Mouse (Mus musculus) embryonic facial prominence, embryonic 12.5 days (tissue): ENCODE results near the gene Chrng. TPM values are rescaled to one million over a fixed set of nuclear protein-coding genes. Genes with fewer than 3 reads are reported as not detected.

Source experiments
- ATAC-seq: fragments of 200-750 bp; cut with Nextera tagmentation; 2 replicates; pipeline ENCODE4 v1.8.0; 2017; ENCODE audit not compliant: insufficient number of reproducible peaks, insufficient read depth, low FRiP score, low TSS enrichment
- H3K27ac ChIP-seq: fragments of 300-500 bp; sonication (generic); 2 replicates; pipeline ENCODE4 v1.5.1; 2016; ENCODE audit warnings: mild to moderate bottlenecking
- H3K27me3 ChIP-seq: fragments of 300-500 bp; sonication (generic); 2 replicates; pipeline ENCODE4 v1.6.1; 2016; ENCODE audit warnings: mild to moderate bottlenecking, moderate library complexity
- H3K36me3 ChIP-seq: fragments of 300-500 bp; sonication (generic); 2 replicates; pipeline ENCODE4 v1.6.1; 2016; ENCODE audit warnings: mild to moderate bottlenecking
- H3K4me1 ChIP-seq: fragments of 300-500 bp; sonication (generic); 2 replicates; pipeline ENCODE4 v1.6.1; 2016
- H3K4me2 ChIP-seq: fragments of 300-500 bp; sonication (generic); replicated peaks from 2 replicates; pipeline ENCODE4 v1.6.1; 2016; ENCODE audit warnings: mild to moderate bottlenecking, moderate library complexity
- H3K4me3 ChIP-seq: fragments of 300-500 bp; sonication (generic); 2 replicates; pipeline ENCODE4 v1.5.1; 2016; ENCODE audit warnings: mild to moderate bottlenecking
- H3K9ac ChIP-seq: fragments of 300-500 bp; sonication (generic); 2 replicates; pipeline ENCODE4 v1.6.1; 2016; ENCODE audit warnings: mild to moderate bottlenecking, moderate library complexity
- H3K9me3 ChIP-seq: fragments of 300-500 bp; sonication (generic); 2 replicates; pipeline ENCODE4 v1.6.1; 2016; ENCODE audit warnings: mild to moderate bottlenecking, moderate library complexity
- WGBS: fragments of 180-500 bp; shearing (Covaris S2); methylation state at CpG from one replicate; pipeline ENCODE4 v1.1.7; 2016; 5-methylcytosine and 5-hydroxymethylcytosine counted together
- polyA plus RNA-seq: library from polyadenylated mRNA; unstranded; fragments of >200 nt; fragmentation: Nextera tagmentation; extraction: Ambion mirVana; gene quantifications from 2 replicates; pipeline ENCODE4 v1.2.1, GENCODE M21; 2016

The Chrng gene
- polyA plus RNA-seq, result 6.0 and 9.8 TPM in 2 replicates

DNA sequence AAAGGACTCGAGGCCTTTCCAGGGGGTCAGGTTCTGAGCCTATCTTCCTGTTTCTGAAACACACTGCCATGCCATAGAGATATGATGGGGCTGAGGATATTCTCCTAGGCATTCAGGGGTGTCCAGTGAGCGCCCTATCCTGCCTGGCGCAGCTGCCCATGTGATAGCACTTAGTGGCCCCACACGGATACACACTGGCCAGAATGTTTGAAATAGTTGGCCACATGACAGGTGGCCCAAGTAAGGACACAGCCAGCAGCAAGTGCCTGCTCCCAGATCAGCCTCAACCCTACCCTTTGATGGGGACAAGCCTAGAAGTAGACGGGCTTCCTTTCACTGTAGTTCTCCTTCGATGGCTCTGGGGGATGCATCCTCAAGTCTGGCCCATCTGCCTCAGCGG is at the start of gene Chrng:
Chrng (plus strand) TSS at position 193 of the 400 bp plus-strand sequence.
- Histone ChIP-seq H3K36me3 (no peaks in the 10 kb centered on the region), H3K9me3 (no peaks in the 10 kb centered on the region), H3K9ac (0 out of 2 replicates have a peak within 1 kb of the TSS, but pooled peaks have one; percentile 30), H3K27ac (no peak within 1 kb of the TSS), H3K27me3 (peaks cover 25% of the 10 kb centered on the region), H3K4me2 (no peak within 1 kb of the TSS), H3K4me3 (no peak within 1 kb of the TSS), H3K4me1 (peaks cover 6% of the 10 kb centered on the region)
- WGBS, result 85% methylated on average over 7 of the region's 7 CpGs
- ATAC-seq, result no peak

DNA sequence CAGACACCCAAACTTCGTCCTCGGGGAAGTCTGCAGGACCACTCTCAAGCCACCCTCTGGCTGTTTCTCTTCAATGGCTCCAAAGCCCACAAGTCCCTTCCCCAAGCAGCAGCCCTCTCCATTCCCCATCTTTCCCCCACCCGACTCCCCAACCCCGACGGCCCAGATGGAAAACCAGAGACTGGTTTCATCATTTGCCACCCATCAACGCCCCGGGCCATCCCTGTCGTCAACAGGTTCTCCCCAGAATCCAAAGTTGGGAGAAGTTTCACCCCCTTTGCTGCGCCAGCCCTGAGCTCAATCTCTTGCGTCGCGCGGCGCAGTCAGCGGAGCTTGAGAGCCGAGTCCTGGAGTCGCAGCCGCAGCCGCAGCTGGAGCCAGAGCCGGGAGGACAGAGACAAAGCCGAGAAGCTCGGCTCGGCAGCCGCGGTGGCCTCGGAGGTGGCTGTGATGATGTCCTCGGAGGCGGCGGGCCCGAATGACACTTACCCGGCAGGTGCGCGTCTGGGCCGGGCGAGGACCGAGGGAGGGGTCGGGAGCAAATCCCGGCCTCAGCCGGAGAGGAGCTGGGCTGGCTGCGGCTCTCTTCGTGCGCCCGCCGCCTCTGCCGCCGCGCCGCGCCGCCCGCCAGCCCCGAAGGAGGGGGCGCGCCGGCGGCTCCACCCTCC is 48.8 kb upstream of the Chrng start:
- WGBS, result under 1% methylated on average over 41 of the region's 56 CpGs
- no peak for ATAC-seq
- H3K27ac ChIP-seq, result no peak overlapping the region

DNA sequence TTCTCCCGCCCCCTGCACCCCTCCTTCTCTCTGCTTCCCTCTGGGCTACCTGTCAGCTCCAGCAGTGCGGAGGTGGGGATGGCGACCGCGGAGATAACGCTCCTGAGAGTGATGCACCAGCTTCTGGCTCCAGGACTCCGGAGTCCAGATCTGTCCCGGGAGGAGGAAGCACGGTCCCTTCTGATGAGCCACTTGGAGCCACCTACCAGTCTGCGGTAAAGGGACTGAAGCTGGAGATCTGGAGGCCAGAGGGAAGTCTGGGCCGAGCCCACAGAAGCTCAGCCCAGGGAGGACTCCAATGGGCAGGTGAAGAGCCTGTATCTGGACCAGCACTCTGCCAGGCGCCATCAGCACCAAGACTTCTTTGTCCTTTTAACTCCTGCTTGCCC is 48.3 kb upstream of the Chrng start, which contains the start of gene Ecel1:
Ecel1 (minus strand) TSS at position 323 of the 389 bp plus-strand sequence.
- Histone ChIP-seq H3K4me3 (peak within 1 kb of the TSS; percentile 40), H3K27ac (no peak within 1 kb of the TSS), H3K4me2 (peak within 1 kb of the TSS; percentile 74), H3K9ac (peak within 1 kb of the TSS; percentile 24; the same call in 1 of the 2 replicates), H3K36me3 (no peaks in the 10 kb centered on the region), H3K9me3 (no peaks in the 10 kb centered on the region), H3K27me3 (peaks cover 90% of the 10 kb centered on the region), H3K4me1 (peaks cover 17% of the 10 kb centered on the region; the same call in 1 of the 2 replicates)
- no peak for ATAC-seq
- 5% methylated on average over 11 of the region's 12 CpGs for WGBS

More for the DNA sequence above, 48.8 kb upstream of the Chrng start:
- peaks cover 17% of the 10 kb centered on the region; the same call in 1 of the 2 replicates for H3K4me1 ChIP-seq
- H3K27me3 ChIP-seq, result peaks cover 96% of the 10 kb centered on the region
- peak overlapping the region; percentile 74 for H3K4me2 ChIP-seq
- H3K36me3 ChIP-seq, result no peaks in the 10 kb centered on the region
- H3K9me3 ChIP-seq, result no peaks in the 10 kb centered on the region
- peak overlapping the region; percentile 24; the same call in 1 of the 2 replicates for H3K9ac ChIP-seq
- H3K4me3 ChIP-seq, result peak overlapping the region; percentile 40

DNA sequence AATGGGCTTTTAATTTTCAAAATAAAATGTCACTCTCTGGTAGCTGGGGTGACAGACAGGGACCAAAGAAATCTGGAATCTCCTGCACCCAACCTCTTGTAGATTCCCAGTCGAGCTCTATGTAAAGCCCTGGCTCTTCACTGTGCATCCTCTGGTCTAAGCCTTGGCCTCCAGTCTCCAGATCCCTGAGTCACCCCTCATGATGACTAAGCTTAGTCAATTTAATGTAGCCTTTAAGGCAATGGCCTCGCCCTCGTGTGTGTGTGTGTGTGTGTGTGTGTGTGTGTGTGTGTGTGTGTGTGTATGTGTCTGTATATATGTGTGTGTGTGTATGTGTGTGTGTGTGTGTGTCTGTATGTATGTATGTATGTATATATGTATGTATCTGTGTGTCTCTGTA is 45.1 kb upstream of the Chrng start:
- Histone ChIP-seq H3K9ac (no peak overlapping the region), H3K27me3 (peaks cover 64% of the 10 kb centered on the region), H3K4me2 (no peak overlapping the region), H3K36me3 (no peaks in the 10 kb centered on the region), H3K4me1 (peaks cover 11% of the 10 kb centered on the region), H3K27ac (no peak overlapping the region), H3K4me3 (no peak overlapping the region), H3K9me3 (no peaks in the 10 kb centered on the region)
- ATAC-seq, result no peak
- WGBS, result 78% methylated on average over 3 of the region's 3 CpGs

DNA sequence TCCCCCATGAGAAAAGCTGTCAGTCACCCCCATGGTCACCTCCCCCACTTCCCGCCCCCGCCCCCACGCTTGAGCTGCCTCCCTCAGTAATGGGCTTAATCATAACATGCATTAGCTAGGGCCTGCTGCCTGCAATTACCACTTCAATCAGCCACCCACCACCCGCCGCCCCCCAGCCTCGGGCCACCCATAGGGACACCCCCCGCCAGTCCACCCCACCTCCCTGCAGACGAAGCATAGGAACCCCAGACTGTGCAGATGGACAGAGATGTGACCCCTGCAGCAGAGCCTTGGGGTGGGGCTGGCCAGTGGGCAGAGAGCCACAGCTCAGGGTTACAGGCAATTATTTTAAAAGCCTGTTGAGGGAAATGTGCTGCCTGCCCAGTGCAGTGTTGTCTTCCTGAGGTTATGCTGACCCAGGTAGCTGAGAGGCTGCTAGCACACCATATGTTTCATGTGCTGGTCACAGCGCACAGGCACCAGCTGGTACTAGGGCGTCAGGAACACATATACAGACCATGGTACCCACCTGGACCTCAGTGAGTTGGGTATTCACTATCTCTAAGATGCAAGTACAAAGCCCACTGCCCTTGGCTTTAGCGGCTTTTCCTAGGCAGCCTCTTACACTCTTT is 40.2 kb upstream of the Chrng start:
- Histone ChIP-seq H3K36me3 (no peaks in the 10 kb centered on the region), H3K27me3 (peaks cover 46% of the 10 kb centered on the region), H3K4me3 (no peak overlapping the region), H3K9ac (no peak overlapping the region), H3K4me2 (no peak overlapping the region), H3K9me3 (no peaks in the 10 kb centered on the region), H3K4me1 (peaks cover 5% of the 10 kb centered on the region), H3K27ac (no peak overlapping the region)
- 25% methylated on average over 11 of the region's 11 CpGs for WGBS
- ATAC-seq, result no peak

DNA sequence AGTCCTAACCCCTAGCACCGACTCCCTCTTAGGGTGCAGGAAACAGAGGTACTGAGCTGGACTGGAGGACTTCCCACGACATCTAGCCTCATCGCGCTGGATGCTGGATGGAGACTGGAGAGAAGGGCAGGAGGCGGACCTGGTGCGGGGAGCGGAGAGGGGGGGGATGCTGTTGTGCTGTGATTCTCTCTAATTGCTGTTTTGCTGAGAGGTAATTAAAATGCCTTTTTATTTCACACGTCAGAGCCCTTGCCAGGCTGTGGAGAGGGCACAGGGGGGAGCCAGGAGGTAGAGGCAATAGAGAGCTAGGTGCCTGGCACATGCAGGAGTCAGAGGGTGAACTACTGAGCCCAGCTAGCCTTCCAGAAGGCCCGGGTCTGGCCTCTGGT is 39.7 kb upstream of the Chrng start:
- H3K4me2 ChIP-seq, result no peak overlapping the region
- peaks cover 9% of the 10 kb centered on the region for H3K4me1 ChIP-seq
- H3K9ac ChIP-seq, result no peak overlapping the region
- no peaks in the 10 kb centered on the region for H3K36me3 ChIP-seq
- no peak overlapping the region for H3K4me3 ChIP-seq
- 44% methylated on average over 9 of the region's 9 CpGs for WGBS
- H3K27me3 ChIP-seq, result peaks cover 45% of the 10 kb centered on the region
- H3K27ac ChIP-seq, result no peak overlapping the region
- no peaks in the 10 kb centered on the region for H3K9me3 ChIP-seq
- ATAC-seq, result no peak

DNA sequence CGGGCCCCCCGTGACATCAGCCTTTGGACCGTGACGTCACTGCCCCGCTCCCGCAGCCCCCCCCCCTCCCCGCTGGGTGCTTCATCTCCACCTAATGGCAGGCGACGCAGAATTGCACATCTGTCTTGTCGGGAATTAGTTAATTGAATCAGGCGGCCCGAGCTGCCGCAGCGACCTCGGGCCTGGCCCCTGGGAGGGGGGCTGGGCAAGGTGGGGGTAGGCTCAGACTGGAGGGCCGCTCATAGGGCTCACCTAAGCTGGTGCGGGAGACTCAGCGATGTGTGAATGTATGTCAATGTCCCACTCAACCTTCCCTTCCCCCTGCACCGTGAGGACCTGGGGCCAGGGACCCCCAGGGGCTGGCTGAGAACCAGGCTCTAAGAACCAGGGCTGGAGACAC is 34.0 kb upstream of the Chrng start:
- Histone ChIP-seq H3K27me3 (peaks cover 71% of the 10 kb centered on the region), H3K36me3 (no peaks in the 10 kb centered on the region), H3K4me3 (no peak overlapping the region), H3K27ac (no peak overlapping the region), H3K4me2 (peak overlapping the region; percentile 40; the same call in 1 of the 2 replicates), H3K9ac (no peak overlapping the region), H3K9me3 (no peaks in the 10 kb centered on the region), H3K4me1 (peaks cover 17% of the 10 kb centered on the region; the same call in 1 of the 2 replicates)
- ATAC-seq, result 0 out of 2 replicates have a peak, but pooled peaks have one; percentile 12
- WGBS, result 5% methylated on average over 19 of the region's 19 CpGs

DNA sequence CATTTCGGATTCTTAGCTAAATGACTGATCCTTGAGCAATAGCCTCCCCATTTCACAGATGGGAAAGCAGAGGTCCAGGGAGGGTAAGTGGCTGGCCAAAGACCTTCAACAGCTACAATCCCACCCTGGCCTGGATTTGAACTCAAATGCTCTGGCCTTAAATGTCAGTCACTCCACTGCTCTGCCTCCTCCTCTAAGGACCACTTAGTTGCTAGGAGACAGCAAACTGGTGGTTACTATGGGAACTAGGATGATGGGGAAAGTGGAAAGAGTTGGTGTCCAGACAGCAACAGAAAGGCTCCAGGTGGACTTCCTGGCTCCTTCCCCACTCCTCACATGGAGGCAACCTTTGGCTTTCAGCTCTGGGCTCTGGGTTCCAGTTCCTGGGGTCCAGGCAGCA is 33.1 kb upstream of the Chrng start:
- H3K4me2 ChIP-seq, result no peak overlapping the region
- peaks cover 64% of the 10 kb centered on the region for H3K27me3 ChIP-seq
- no peak overlapping the region for H3K9ac ChIP-seq
- H3K4me3 ChIP-seq, result no peak overlapping the region
- H3K27ac ChIP-seq, result no peak overlapping the region
- H3K36me3 ChIP-seq, result no peaks in the 10 kb centered on the region
- peaks cover 22% of the 10 kb centered on the region for H3K4me1 ChIP-seq
- H3K9me3 ChIP-seq, result no peaks in the 10 kb centered on the region
- WGBS, result 94% methylated on average over 1 of the region's 1 CpGs
- ATAC-seq, result no peak

DNA sequence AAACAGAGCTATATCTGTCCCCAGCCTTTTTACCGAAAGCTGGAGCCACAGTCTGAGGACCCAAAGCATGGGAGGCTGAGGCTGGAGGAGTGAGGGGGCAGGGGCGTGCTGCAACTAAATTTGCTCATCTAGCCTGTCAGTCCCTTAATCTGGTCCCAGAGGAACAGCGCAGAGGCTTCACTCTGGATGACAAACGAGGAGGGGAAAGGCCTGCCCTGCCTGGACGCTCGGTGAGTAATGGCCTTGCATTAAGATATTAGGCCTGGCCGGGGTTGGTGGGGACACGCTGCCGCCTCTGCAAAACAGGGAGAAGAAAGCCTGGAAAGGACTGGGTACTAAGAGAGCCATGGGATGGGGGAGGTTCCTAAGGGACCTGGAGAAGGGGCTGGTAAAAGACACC is 32.1 kb upstream of the Chrng start:
- Histone ChIP-seq H3K9me3 (no peaks in the 10 kb centered on the region), H3K4me1 (peaks cover 22% of the 10 kb centered on the region), H3K27me3 (peaks cover 58% of the 10 kb centered on the region), H3K27ac (no peak overlapping the region), H3K4me3 (no peak overlapping the region), H3K36me3 (no peaks in the 10 kb centered on the region), H3K9ac (no peak overlapping the region), H3K4me2 (no peak overlapping the region)
- 49% methylated on average over 9 of the region's 9 CpGs for WGBS
- no peak for ATAC-seq

DNA sequence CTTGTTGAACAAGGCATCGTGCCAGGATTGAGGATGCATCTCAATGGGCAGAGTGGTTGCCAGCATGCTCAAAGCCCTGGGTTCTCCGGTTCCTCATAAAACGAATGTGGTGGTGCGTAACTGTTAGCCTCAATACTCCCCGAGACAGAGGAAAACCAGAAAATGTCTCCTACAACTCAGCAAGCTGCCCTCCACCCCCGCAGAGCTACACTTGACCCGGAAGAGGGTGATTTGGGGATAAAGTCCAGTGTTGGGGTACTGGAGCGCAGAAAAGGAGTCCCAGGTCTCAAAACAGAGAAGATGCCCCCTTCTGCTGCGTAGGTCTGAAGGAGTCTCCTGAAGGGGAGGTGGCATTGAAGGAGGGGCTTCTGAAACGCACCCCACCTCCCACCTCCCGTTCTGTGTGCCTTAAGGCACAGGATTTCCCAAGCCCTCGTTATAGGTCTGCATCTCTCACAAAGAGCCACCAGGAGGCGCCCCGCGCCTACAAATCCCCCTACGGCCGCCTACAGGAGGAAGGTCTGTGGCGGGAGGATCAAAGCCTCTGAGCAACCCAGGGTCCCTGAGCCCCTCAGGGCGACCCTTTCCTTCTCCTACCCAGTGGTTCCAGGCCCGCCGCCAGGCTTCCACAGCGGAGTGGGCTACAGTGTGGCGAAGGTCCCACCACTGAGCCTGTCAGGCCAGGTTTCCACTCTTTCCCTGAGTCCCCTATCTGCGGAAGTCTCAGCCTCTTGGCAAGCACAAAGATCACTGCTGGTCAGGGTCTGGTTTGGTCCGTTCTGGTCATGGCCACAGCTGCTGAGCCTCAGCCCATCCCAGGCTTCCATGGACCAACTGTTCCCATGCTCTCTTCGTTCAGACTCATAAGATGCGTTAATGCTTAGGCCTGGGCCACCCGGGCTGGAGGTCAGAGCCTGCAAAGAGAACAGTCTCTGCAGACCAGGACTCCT is 30.2 kb upstream of the Chrng start:
- Histone ChIP-seq H3K4me1 (peaks cover 21% of the 10 kb centered on the region), H3K27me3 (peaks cover 53% of the 10 kb centered on the region), H3K36me3 (no peaks in the 10 kb centered on the region), H3K27ac (no peak overlapping the region), H3K9me3 (no peaks in the 10 kb centered on the region), H3K9ac (no peak overlapping the region), H3K4me2 (peak overlapping the region; percentile 19; the same call in 1 of the 2 replicates), H3K4me3 (no peak overlapping the region)
- 24% methylated on average over 27 of the region's 28 CpGs for WGBS
- peak; percentile 57; the same call in 1 of the 2 replicates for ATAC-seq

DNA sequence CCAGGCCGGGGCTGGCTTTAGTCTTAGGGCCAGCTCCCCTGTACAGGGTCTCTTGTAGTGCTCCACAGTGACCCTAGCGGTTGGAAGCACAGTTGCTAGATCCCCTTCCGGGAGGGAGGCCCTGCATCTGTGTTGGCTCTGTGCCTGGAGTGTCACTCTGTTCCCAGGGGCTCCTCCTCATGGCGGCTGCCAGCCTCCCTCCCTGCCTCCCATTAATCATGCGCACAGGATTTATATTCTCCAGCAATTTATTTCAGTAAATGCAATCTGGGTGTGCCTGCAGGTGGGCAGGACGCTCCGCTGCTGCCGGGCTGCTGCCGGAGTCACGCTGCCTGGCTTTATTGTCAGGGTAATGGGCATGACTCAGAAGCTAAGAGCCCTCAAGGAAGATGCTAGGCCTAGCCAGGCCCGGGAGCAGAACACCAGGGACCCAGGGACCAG is 28.6 kb upstream of the Chrng start:
- H3K9ac ChIP-seq, result no peak overlapping the region
- H3K36me3 ChIP-seq, result no peaks in the 10 kb centered on the region
- H3K4me2 ChIP-seq, result no peak overlapping the region; the same call in 1 of the 2 replicates
- no peak overlapping the region for H3K4me3 ChIP-seq
- peaks cover 9% of the 10 kb centered on the region; the same call in 1 of the 2 replicates for H3K4me1 ChIP-seq
- peak; percentile 59 for ATAC-seq
- peaks cover 38% of the 10 kb centered on the region for H3K27me3 ChIP-seq
- 11% methylated on average over 11 of the region's 11 CpGs for WGBS
- no peak overlapping the region for H3K27ac ChIP-seq
- H3K9me3 ChIP-seq, result no peaks in the 10 kb centered on the region
